Mouse (Mus musculus): ENCODE data around the gene Tfpi2. TPM values are rescaled to one million over a fixed set of nuclear protein-coding genes. Genes with fewer than 3 reads are reported as not detected.

Tfpi2 gene
- polyA plus RNA-seq, 1 experiment from 2014 or later: 5.7 TPM

DNA sequence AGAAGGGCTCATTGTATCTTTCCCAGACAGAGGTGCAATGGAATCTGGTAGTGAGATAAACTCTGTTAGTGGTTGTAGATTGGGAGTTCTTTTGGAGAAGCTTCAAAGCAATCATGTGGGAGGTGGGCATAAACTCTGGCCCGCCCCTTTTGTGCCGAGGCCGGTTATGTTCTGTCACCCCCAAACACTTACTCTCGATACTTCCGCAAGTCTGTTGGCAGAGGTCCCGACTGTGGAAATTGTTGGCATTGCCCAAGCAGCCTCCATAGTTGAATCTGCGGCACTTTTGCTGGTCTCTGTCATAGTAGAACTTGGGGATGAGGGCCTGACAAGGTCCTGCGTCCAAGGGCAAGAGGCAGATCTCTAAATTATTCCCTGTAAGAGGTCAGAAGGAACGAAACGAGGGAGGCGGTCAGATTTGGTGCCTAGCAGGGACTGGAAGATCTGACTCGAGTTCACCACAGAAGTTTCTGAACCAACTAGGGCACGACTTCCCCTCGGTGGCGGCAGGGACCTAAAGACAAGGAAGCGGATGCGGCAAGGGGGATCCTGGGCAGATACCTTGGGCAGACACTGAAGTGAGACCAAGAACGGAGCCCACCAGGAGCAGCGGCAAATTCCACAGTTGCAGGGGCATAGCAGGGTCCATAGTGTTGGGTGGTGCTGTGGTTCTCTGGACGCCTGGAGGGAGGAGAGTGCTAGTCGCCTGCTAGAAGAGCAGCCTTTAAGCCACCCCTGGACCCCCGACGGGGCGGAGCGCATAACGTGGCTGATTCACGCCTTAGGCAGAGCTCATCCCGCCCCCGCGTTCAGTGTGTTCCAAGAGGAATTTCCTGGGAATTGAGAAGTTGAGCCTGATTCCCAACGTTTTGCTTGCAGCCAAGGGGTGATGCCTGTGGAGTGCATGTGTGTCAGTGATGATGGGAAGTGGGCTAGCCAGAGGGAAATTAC lies 20.8 kb downstream of the Tfpi2 start:
- Histone ChIP-seq H3K4me2 (ENCODE audit: low read length) (peak overlapping the region; percentile 78), H3K9me3 (ENCODE audit: control insufficient read depth, low read length) (no peaks in the 10 kb centered on the region), H3K27me3 (ENCODE audit: control insufficient read depth, insufficient read depth, low read length) (no peaks in the 10 kb centered on the region), H3K4me1 (ENCODE audit: control insufficient read depth in 2 of 2, insufficient read depth in 2 of 2, low read length in 2 of 2) (peaks cover 0 to 3% of the 10 kb centered on the region in 2 experiments; a peak in 2 of 4 replicates), H3K4me3 (ENCODE audit: control insufficient read depth in 1 of 2, insufficient read depth in 1 of 2, low read depth in 1 of 2, low read length in 2 of 2) (peak overlapping the region; percentile 39 to 45), H3K36me3 (ENCODE audit: control insufficient read depth, insufficient read depth, low read length) (no peaks in the 10 kb centered on the region), H3K9ac (ENCODE audit: low read length) (peak overlapping the region; percentile 44), H3K27ac (replicated peaks in 1 of 2; ENCODE audit: control insufficient read depth in 1 of 2, insufficient read depth in 1 of 2, low read depth in 2 of 2, low read length in 2 of 2) (peak overlapping the region in 1 of 2 experiments; percentile 26; a peak in 1 of 4 replicates)
- WGBS: 12% methylated on average over 31 of the region's 31 CpGs
- no peak; the same call in 1 of the 2 replicates for ATAC-seq (ENCODE audit: insufficient number of reproducible peaks, insufficient read depth, low FRiP score, low read depth)

DNA sequence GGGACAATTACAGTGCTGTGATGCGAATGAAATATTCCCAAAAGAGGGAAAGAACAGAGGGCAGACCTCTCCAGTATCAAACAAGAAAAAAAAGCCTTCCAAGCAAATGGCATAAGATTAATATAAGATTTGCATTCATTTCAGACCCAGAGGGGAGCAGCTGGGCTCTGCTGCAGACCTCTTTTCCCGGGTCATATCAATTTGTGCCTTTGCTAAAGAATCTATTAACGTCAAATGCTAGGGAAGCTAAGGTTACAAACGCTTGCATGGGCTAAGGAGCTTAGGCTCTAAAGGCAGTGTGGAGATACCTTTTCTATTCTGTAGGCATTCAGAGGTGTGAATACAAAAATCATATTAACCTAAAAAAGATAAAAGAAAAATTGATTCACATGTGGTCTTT lies 33.8 kb downstream of the Tfpi2 start:
- Histone ChIP-seq H3K9me3 (ENCODE audit: control insufficient read depth, low read length) (no peaks in the 10 kb centered on the region), H3K27me3 (ENCODE audit: control insufficient read depth, insufficient read depth, low read length) (no peaks in the 10 kb centered on the region), H3K4me1 (ENCODE audit: control insufficient read depth in 2 of 2, insufficient read depth in 2 of 2, low read length in 2 of 2) (no peaks in the 10 kb centered on the region), H3K4me2 (ENCODE audit: low read length) (no peak overlapping the region), H3K4me3 (ENCODE audit: control insufficient read depth in 1 of 2, insufficient read depth in 1 of 2, low read depth in 1 of 2, low read length in 2 of 2) (no peak overlapping the region), H3K36me3 (ENCODE audit: control insufficient read depth, insufficient read depth, low read length) (no peaks in the 10 kb centered on the region), H3K27ac (replicated peaks in 1 of 2; ENCODE audit: control insufficient read depth in 1 of 2, insufficient read depth in 1 of 2, low read depth in 2 of 2, low read length in 2 of 2) (no peak overlapping the region), H3K9ac (ENCODE audit: low read length) (no peak overlapping the region)
- no peak for ATAC-seq (ENCODE audit: insufficient number of reproducible peaks, insufficient read depth, low FRiP score, low read depth)
- WGBS: 52% methylated on average over 4 of the region's 4 CpGs

DNA sequence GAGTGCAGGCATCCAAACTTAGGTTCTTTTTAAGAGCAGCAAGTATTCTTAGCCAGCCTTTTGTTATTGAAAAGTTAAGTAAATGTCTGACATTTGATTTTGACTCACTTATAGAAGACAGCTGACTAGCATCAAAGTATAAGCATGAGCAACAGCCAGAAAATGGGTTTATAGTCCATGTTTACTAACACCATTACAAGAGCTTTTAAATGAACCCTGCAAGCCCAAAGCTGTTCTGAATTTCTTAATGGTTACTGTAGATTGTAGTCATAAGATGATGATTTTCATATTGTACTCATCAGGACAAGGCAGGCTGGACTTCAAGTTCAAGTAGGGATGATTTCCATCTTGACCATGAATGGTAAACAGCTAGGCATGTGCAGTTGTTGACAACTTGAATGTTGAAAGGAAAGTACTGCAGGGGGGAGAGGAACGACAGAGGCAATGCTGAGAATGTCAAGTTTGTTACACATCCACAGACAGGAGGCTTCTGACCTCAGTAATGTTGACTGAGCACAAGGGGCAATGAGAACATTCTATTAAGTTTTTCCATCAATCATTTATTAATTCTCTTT lies 52.5 kb downstream of the Tfpi2 start:
- Histone ChIP-seq H3K4me3 (ENCODE audit: control insufficient read depth in 1 of 2, insufficient read depth in 1 of 2, low read depth in 1 of 2, low read length in 2 of 2) (no peak overlapping the region), H3K9ac (ENCODE audit: low read length) (no peak overlapping the region), H3K27ac (replicated peaks in 1 of 2; ENCODE audit: control insufficient read depth in 1 of 2, insufficient read depth in 1 of 2, low read depth in 2 of 2, low read length in 2 of 2) (no peak overlapping the region), H3K36me3 (ENCODE audit: control insufficient read depth, insufficient read depth, low read length) (no peaks in the 10 kb centered on the region), H3K4me1 (ENCODE audit: control insufficient read depth in 2 of 2, insufficient read depth in 2 of 2, low read length in 2 of 2) (peaks cover 0 to 12% of the 10 kb centered on the region in 2 experiments; a peak in 3 of 4 replicates), H3K4me2 (ENCODE audit: low read length) (no peak overlapping the region), H3K9me3 (ENCODE audit: control insufficient read depth, low read length) (no peaks in the 10 kb centered on the region), H3K27me3 (ENCODE audit: control insufficient read depth, insufficient read depth, low read length) (no peaks in the 10 kb centered on the region)
- ATAC-seq (ENCODE audit: insufficient number of reproducible peaks, insufficient read depth, low FRiP score, low read depth): no peak
- 15% methylated on average over 1 of the region's 1 CpGs for WGBS

DNA sequence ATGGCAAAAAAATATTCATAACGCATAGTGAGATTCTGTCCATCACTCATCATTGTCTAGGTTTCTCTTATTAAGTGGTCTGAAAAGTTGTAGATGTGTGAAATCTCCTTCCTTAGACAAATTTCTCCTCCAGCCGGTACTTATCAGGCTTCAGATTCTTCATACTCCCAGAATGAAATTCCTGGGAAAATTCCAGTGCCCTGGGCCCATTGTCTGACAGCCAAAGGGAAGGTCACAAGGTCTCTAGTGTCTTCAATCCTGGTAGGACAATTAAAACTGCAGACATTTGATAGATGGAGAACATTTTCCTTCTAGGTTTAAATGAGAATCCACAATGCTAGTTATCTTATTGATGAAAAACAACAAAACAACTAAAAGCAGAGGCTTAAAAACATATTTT lies 53.1 kb downstream of the Tfpi2 start:
- Histone ChIP-seq H3K9ac (ENCODE audit: low read length) (no peak overlapping the region), H3K36me3 (ENCODE audit: control insufficient read depth, insufficient read depth, low read length) (no peaks in the 10 kb centered on the region), H3K27me3 (ENCODE audit: control insufficient read depth, insufficient read depth, low read length) (no peaks in the 10 kb centered on the region), H3K4me2 (ENCODE audit: low read length) (no peak overlapping the region), H3K4me3 (ENCODE audit: control insufficient read depth in 1 of 2, insufficient read depth in 1 of 2, low read depth in 1 of 2, low read length in 2 of 2) (no peak overlapping the region), H3K9me3 (ENCODE audit: control insufficient read depth, low read length) (no peaks in the 10 kb centered on the region), H3K4me1 (ENCODE audit: control insufficient read depth in 2 of 2, insufficient read depth in 2 of 2, low read length in 2 of 2) (peaks cover 0 to 12% of the 10 kb centered on the region in 2 experiments; a peak in 3 of 4 replicates), H3K27ac (replicated peaks in 1 of 2; ENCODE audit: control insufficient read depth in 1 of 2, insufficient read depth in 1 of 2, low read depth in 2 of 2, low read length in 2 of 2) (no peak overlapping the region)
- no peak for ATAC-seq (ENCODE audit: insufficient number of reproducible peaks, insufficient read depth, low FRiP score, low read depth)
- WGBS: 33% methylated on average over 2 of the region's 2 CpGs

DNA sequence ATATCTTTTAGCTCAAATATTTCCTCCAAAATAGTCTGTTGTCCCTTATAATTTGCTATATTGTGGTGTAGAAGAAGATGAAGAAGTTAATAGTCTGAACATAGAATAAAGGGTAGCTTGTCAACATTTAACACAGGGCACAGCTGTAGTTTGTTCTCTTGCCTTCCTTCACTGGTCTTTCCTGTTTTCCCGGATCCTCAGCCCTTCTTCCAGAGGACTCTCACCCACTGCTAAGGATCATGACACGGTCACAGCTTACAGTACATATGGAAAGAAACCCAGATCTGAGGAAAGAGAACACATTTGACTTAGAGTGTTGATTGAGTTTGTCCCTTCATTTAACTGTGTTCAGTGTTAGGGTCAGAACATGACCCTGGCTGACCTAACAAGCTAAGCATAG lies 53.7 kb downstream of the Tfpi2 start:
- H3K27ac ChIP-seq (replicated peaks in 1 of 2; ENCODE audit: control insufficient read depth in 1 of 2, insufficient read depth in 1 of 2, low read depth in 2 of 2, low read length in 2 of 2): no peak overlapping the region
- no peak overlapping the region for H3K4me3 ChIP-seq (ENCODE audit: control insufficient read depth in 1 of 2, insufficient read depth in 1 of 2, low read depth in 1 of 2, low read length in 2 of 2)
- WGBS: 8% methylated on average over 2 of the region's 2 CpGs
- H3K36me3 ChIP-seq (ENCODE audit: control insufficient read depth, insufficient read depth, low read length): no peaks in the 10 kb centered on the region
- ATAC-seq (ENCODE audit: insufficient number of reproducible peaks, insufficient read depth, low FRiP score, low read depth): no peak
- no peaks in the 10 kb centered on the region for H3K27me3 ChIP-seq (ENCODE audit: control insufficient read depth, insufficient read depth, low read length)
- H3K4me2 ChIP-seq (ENCODE audit: low read length): peak overlapping the region; percentile 35; the same call in 1 of the 2 replicates
- H3K9me3 ChIP-seq (ENCODE audit: control insufficient read depth, low read length): no peaks in the 10 kb centered on the region
- H3K9ac ChIP-seq (ENCODE audit: low read length): no peak overlapping the region
- H3K4me1 ChIP-seq (ENCODE audit: control insufficient read depth in 2 of 2, insufficient read depth in 2 of 2, low read length in 2 of 2): peaks cover 0 to 12% of the 10 kb centered on the region in 2 experiments; a peak in 3 of 4 replicates

DNA sequence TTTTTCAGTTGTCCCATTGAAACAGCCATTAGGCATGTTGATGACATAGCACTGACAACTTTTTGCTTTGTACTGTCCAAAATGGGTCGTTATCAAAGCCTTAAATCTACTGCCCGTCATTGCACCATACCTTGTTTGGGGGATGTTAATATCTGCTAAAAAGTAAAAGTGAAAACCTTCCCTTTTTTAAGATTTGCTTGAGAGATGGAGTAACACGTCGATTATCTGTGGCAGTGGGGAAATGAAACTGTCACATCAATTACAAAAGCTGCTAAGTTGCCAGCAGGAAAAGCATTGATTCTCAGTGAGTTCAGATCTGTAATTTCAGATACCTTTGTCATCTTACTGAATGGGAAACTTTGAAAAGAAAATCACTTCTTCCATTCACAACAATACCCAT lies 62.6 kb downstream of the Tfpi2 start:
- no peak overlapping the region for H3K4me3 ChIP-seq (ENCODE audit: control insufficient read depth in 1 of 2, insufficient read depth in 1 of 2, low read depth in 1 of 2, low read length in 2 of 2)
- H3K9me3 ChIP-seq (ENCODE audit: control insufficient read depth, low read length): no peaks in the 10 kb centered on the region
- no peak overlapping the region for H3K4me2 ChIP-seq (ENCODE audit: low read length)
- H3K9ac ChIP-seq (ENCODE audit: low read length): no peak overlapping the region
- no peaks in the 10 kb centered on the region for H3K27me3 ChIP-seq (ENCODE audit: control insufficient read depth, insufficient read depth, low read length)
- WGBS: 69% methylated on average over 4 of the region's 4 CpGs
- no peaks in the 10 kb centered on the region for H3K36me3 ChIP-seq (ENCODE audit: control insufficient read depth, insufficient read depth, low read length)
- no peaks in the 10 kb centered on the region for H3K4me1 ChIP-seq (ENCODE audit: control insufficient read depth in 2 of 2, insufficient read depth in 2 of 2, low read length in 2 of 2)
- no peak for ATAC-seq (ENCODE audit: insufficient number of reproducible peaks, insufficient read depth, low FRiP score, low read depth)
- H3K27ac ChIP-seq (replicated peaks in 1 of 2; ENCODE audit: control insufficient read depth in 1 of 2, insufficient read depth in 1 of 2, low read depth in 2 of 2, low read length in 2 of 2): no peak overlapping the region

DNA sequence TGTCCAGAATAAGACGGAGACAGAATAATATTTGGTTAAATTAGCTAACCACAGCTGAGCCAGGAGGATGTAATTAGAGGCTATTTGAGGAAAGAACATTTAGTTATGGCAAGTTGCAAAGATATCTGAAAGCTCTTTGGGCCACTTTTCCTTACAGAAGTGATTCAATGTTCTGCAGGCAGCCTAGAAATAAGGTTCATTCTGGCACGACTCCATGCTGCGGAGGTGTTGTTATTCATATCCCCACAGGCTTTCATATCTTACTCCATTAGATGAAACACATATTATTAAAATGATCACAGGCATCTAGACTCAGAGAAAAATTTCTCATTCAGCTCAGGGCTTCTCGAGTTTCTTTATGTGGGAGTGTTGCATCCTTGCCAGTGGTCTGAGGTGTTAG lies 65.8 kb downstream of the Tfpi2 start:
- Histone ChIP-seq H3K27ac (replicated peaks in 1 of 2; ENCODE audit: control insufficient read depth in 1 of 2, insufficient read depth in 1 of 2, low read depth in 2 of 2, low read length in 2 of 2) (no peak overlapping the region), H3K9me3 (ENCODE audit: control insufficient read depth, low read length) (no peaks in the 10 kb centered on the region), H3K27me3 (ENCODE audit: control insufficient read depth, insufficient read depth, low read length) (no peaks in the 10 kb centered on the region), H3K36me3 (ENCODE audit: control insufficient read depth, insufficient read depth, low read length) (no peaks in the 10 kb centered on the region), H3K4me3 (ENCODE audit: control insufficient read depth in 1 of 2, insufficient read depth in 1 of 2, low read depth in 1 of 2, low read length in 2 of 2) (no peak overlapping the region), H3K9ac (ENCODE audit: low read length) (no peak overlapping the region), H3K4me1 (ENCODE audit: control insufficient read depth in 2 of 2, insufficient read depth in 2 of 2, low read length in 2 of 2) (no peaks in the 10 kb centered on the region), H3K4me2 (ENCODE audit: low read length) (no peak overlapping the region)
- WGBS: 76% methylated on average over 4 of the region's 4 CpGs
- no peak for ATAC-seq (ENCODE audit: insufficient number of reproducible peaks, insufficient read depth, low FRiP score, low read depth)
